Mouse (Mus musculus): Measurements from ENCODE around the gene Lifr. TPM values are rescaled to one million over a fixed set of nuclear protein-coding genes. Genes with fewer than 3 reads are reported as not detected.

Gene Lifr
- polyA plus RNA-seq, 1 experiment: 19.9 TPM

DNA sequence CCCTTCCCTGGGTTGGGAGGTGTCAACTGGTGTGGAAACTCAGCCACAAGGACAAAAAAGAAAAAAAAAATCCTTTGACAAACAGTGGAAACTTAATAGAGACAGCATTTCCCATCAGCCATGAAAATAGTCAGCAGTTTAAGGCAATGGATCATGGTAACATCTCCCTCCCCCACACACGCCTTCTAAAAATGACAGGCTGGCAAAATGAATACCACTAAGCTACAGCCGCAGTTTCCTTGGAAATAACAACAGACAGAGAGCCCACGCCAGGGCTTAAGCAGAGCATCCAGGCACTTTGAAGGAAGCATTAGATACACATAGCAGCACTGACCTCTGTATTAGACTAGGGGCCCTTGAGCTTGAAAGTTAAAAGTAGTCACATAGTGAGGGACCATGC, 150.5 kb downstream of the Lifr start:
- H3K27ac ChIP-seq (ENCODE audit: insufficient read depth, low read length): no peak overlapping the region
- DNase-seq: no peak
- no peak overlapping the region for H3K4me3 ChIP-seq (replicated peaks; ENCODE audit: insufficient read depth, low read depth, low read length)
- H3K4me1 ChIP-seq (ENCODE audit: control insufficient read depth, insufficient read depth, low read length): no peaks in the 10 kb centered on the region
- TF ChIP-seq CTCF (IDR thresholded peaks at IDR 0.05; ENCODE audit: borderline replicate concordance, insufficient read depth, low read depth, low read length): no peak
- TF ChIP-seq POLR2A (IDR thresholded peaks at IDR 0.05; ENCODE audit: borderline replicate concordance, insufficient read depth, low read length): no peak
- WGBS: 47% methylated on average over 3 of the region's 3 CpGs
- no peaks in the 10 kb centered on the region for H3K27me3 ChIP-seq (ENCODE audit: control insufficient read depth, insufficient read depth, low read length)

DNA sequence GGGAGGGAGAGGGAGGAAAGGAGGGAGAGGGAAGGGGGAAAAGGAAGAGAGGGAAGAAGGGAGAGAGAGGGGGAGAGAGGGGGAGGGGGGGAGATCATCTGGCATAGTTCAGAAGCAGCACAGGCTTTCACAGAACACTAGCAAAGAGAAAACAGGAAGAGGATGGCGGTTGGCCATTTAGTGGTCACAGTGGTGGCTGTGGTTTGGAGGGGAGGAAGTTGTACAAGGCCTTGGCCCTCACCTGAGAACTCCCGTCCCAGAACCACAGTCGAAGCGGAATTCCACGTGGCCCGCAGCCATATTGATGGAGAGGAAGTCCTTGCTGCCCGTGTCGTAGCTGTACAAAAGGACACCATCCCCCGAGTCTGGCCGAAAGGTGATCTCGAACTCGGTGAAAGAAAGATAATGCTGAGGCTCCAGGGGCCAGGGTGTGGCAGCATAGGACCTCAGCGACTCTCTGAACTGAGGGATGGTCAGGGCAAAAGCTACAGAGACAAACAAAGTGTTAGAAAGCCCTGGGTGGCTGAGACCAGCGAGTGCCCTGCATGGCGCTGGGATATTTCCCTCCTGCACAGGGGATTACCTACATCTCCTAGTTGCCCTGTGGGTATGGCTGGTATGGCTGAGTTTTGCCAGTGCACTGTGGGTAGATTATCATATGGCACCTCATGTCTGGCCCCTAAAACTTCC, 151.9 kb downstream of the Lifr start:
- no peaks in the 10 kb centered on the region for H3K27me3 ChIP-seq (ENCODE audit: control insufficient read depth, insufficient read depth, low read length)
- DNase-seq: no peak
- WGBS: 81% methylated on average over 15 of the region's 15 CpGs
- no peak overlapping the region for H3K4me3 ChIP-seq (replicated peaks; ENCODE audit: insufficient read depth, low read depth, low read length)
- no peak overlapping the region for H3K27ac ChIP-seq (ENCODE audit: insufficient read depth, low read length)
- TF ChIP-seq CTCF (IDR thresholded peaks at IDR 0.05; ENCODE audit: borderline replicate concordance, insufficient read depth, low read depth, low read length) (no peak), POLR2A (IDR thresholded peaks at IDR 0.05; ENCODE audit: borderline replicate concordance, insufficient read depth, low read length) (no peak)
- no peaks in the 10 kb centered on the region for H3K4me1 ChIP-seq (ENCODE audit: control insufficient read depth, insufficient read depth, low read length)

Other genes starting within 250 kb of the Lifr start
- gene Osmr, start 215.6 kb upstream of the Lifr start, polyA plus RNA-seq (2012; rRNA removed): 1.6 and 1.8 TPM in 2 replicates